Mouse (Mus musculus): ENCODE measurements around the gene Prkcz. TPM values are rescaled to one million over a fixed set of nuclear protein-coding genes. Genes with fewer than 3 reads are reported as not detected.

Gene Prkcz
- total and polyA plus RNA-seq, 3 experiments, result 0.16 to 11.8 (median 1.6) TPM

DNA sequence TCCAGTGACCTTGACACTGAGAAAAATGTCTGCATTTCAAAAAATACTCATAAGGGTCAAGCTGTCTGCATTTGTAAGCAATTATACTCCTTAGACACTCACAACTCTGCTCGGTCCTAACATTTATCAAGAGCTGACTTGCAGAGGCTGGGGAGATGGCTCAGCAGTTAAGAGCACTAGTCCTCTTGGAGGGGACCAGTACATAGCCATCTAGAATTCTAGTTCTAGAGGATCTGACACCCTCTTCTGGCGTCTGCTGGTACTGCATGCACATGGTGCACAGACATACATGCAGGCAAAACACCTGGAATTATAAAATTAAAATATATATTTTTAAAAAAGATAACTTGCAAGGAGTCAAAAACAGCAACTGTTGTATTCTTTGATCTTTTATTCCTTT is 64.1 kb downstream of the Prkcz start:
- Histone ChIP-seq H3K4me1 (ENCODE audit: control insufficient read depth in 1 of 2, insufficient read depth in 2 of 2) (peaks cover 0 to 5% of the 10 kb centered on the region in 2 experiments; a peak in 1 of 4 replicates), H3K4me3 (replicated peaks in 1 of 3; ENCODE audit: low read depth in 2 of 3, low read length in 2 of 3, poor library complexity in 1 of 3) (no peak overlapping the region), H3K9ac (ENCODE audit: insufficient read depth, low read depth) (no peak overlapping the region), H3K9me3 (replicated peaks; ENCODE audit: low read length) (no peaks in the 10 kb centered on the region), H3K27ac (ENCODE audit: insufficient read depth, low read depth) (no peak overlapping the region), H3K27me3 (replicated peaks) (peaks cover 26% of the 10 kb centered on the region), H3K79me2 (replicated peaks; ENCODE audit: control insufficient read depth, extremely low read depth, insufficient read depth, poor library complexity, severe bottlenecking) (no peaks in the 10 kb centered on the region), H3K36me3 (replicated peaks in 1 of 2; ENCODE audit: control insufficient read depth in 1 of 2, insufficient read depth in 1 of 2, low read length in 1 of 2) (no peaks in the 10 kb centered on the region), H3K4me2 (ENCODE audit: insufficient read depth, low read depth, poor library complexity, severe bottlenecking) (no peak overlapping the region)
- in situ Hi-C loops (cut with MboI; ENCODE audit: low pct_ligation_motif_present, low pct_unique_long_range_greater_than_20kb, low sequenced_read_pairs) (no loop called here), dilution Hi-C loops (cut with MboI; ENCODE audit: extremely low pct_ligation_motif_present, extremely low pct_unique_long_range_greater_than_20kb, low sequenced_read_pairs) (no loop called here)
- DNase-seq (ENCODE audit: extremely low read depth), result no peak
- peak; percentile 34 for TF ChIP-seq RAD21 (IDR thresholded peaks at IDR 0.05; ENCODE audit: low read depth, low read length)
- peak; percentile 28; the same call in 1 of the 2 replicates for TF ChIP-seq SMC3 (IDR thresholded peaks at IDR 0.05; ENCODE audit: low read depth, low read length)
- TF ChIP-seq CTCF (conservative IDR thresholded peaks at IDR 0.05 in 1 of 2, IDR thresholded peaks at IDR 0.05 in 1 of 2; ENCODE audit: low read depth in 2 of 2, low read length in 2 of 2), result peak in 1 of 2 experiments; percentile 55; a peak in 2 of 4 replicates
- TF ChIP-seq JUND (conservative IDR thresholded peaks at IDR 0.05; ENCODE audit: low read depth, low read length), result no peak
- TF ChIP-seq PAX5 (IDR thresholded peaks at IDR 0.05; ENCODE audit: low read length), result no peak

DNA sequence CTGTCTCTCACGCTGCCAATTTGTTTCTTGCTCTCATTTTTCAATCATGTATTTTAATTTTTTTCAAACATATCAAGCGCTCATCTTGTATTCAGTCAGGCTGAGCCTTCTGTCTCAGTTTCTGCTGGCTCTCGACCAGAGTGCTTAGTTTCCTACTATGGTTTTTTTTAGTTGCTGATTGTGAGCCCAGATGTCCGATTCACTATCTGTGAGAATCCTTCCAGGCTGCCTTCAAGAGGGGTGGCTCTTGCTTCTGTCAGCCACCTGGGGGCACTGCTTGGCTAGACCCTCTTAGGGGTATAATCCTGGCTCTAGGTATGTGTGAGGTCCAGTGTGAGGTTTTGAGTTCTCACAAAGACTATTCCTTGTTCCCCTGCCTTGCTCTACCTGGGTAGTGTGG is 65.2 kb downstream of the Prkcz start:
- dilution Hi-C loops (cut with MboI; ENCODE audit: extremely low pct_ligation_motif_present, extremely low pct_unique_long_range_greater_than_20kb, low sequenced_read_pairs) (no loop called here), in situ Hi-C loops (cut with MboI; ENCODE audit: low pct_ligation_motif_present, low pct_unique_long_range_greater_than_20kb, low sequenced_read_pairs) (no loop called here)
- H3K27me3 ChIP-seq (replicated peaks), result peaks cover 21% of the 10 kb centered on the region
- no peaks in the 10 kb centered on the region for H3K9me3 ChIP-seq (replicated peaks; ENCODE audit: low read length)
- H3K9ac ChIP-seq (ENCODE audit: insufficient read depth, low read depth), result no peak overlapping the region
- H3K4me1 ChIP-seq (ENCODE audit: control insufficient read depth in 1 of 2, insufficient read depth in 2 of 2), result peaks cover 0 to 5% of the 10 kb centered on the region in 2 experiments; a peak in 1 of 4 replicates
- no peak for DNase-seq (ENCODE audit: extremely low read depth)
- H3K27ac ChIP-seq (ENCODE audit: insufficient read depth, low read depth), result no peak overlapping the region
- no peak overlapping the region for H3K4me3 ChIP-seq (replicated peaks in 1 of 3; ENCODE audit: low read depth in 2 of 3, low read length in 2 of 3, poor library complexity in 1 of 3)
- no peaks in the 10 kb centered on the region for H3K36me3 ChIP-seq (replicated peaks in 1 of 2; ENCODE audit: control insufficient read depth in 1 of 2, insufficient read depth in 1 of 2, low read length in 1 of 2)
- no peaks in the 10 kb centered on the region for H3K79me2 ChIP-seq (replicated peaks; ENCODE audit: control insufficient read depth, extremely low read depth, insufficient read depth, poor library complexity, severe bottlenecking)
- H3K4me2 ChIP-seq (ENCODE audit: insufficient read depth, low read depth, poor library complexity, severe bottlenecking), result no peak overlapping the region
- TF ChIP-seq MYC (IDR thresholded peaks at IDR 0.05; ENCODE audit: low read depth, low read length), result no peak
- TF ChIP-seq BHLHE40 (IDR thresholded peaks at IDR 0.05; ENCODE audit: low read depth, low read length), result no peak
- no peak for TF ChIP-seq KAT2A (IDR thresholded peaks at IDR 0.05; ENCODE audit: insufficient replicate concordance, low read length)
- no peak for TF ChIP-seq PAX5 (IDR thresholded peaks at IDR 0.05; ENCODE audit: low read length)
- no peak for TF ChIP-seq MAZ (IDR thresholded peaks at IDR 0.05; ENCODE audit: low read depth, low read length)
- no peak for TF ChIP-seq TCF12 (IDR thresholded peaks at IDR 0.05; ENCODE audit: low read depth, low read length)
- TF ChIP-seq HCFC1 (IDR thresholded peaks at IDR 0.05; ENCODE audit: low read depth, low read length), result no peak
- peak; percentile 48 for TF ChIP-seq SMC3 (IDR thresholded peaks at IDR 0.05; ENCODE audit: low read depth, low read length)
- no peak for TF ChIP-seq IRF4 (IDR thresholded peaks at IDR 0.05; ENCODE audit: low read depth, low read length)
- TF ChIP-seq RAD21 (IDR thresholded peaks at IDR 0.05; ENCODE audit: low read depth, low read length), result peak; percentile 31
- TF ChIP-seq CTCF (conservative IDR thresholded peaks at IDR 0.05 in 1 of 2, IDR thresholded peaks at IDR 0.05 in 1 of 2; ENCODE audit: low read depth in 2 of 2, low read length in 2 of 2), result peak in 1 of 2 experiments; percentile 57; a peak in 2 of 4 replicates
- no peak for TF ChIP-seq POLR2AphosphoS2 (IDR thresholded peaks at IDR 0.05; ENCODE audit: low read depth, low read length)
